Mouse (Mus musculus) liver, embryonic 11.5 days (tissue): Measurements from ENCODE around the gene Msrb1. TPM values are rescaled to one million over a fixed set of nuclear protein-coding genes. Genes with fewer than 3 reads are reported as not detected.

ENCODE experiments used
- ATAC-seq: fragments of 200-750 bp; cut with Nextera tagmentation; replicated peaks from 2 replicates; pipeline ENCODE4 v1.8.0; 2017; ENCODE audit warnings: moderate number of reproducible peaks, mild to moderate bottlenecking, moderate TSS enrichment, moderate library complexity; ENCODE audit not compliant: low FRiP score
- DNase-seq: peaks from one replicate; pipeline ENCODE4 v3.0.0-alpha.2; 2017; ENCODE audit warnings: low spot score
- H3K27ac ChIP-seq: fragments of 300-500 bp; sonication (generic); 2 replicates; pipeline ENCODE4 v1.5.1; 2014; ENCODE audit warnings: mild to moderate bottlenecking, low read depth, low read length, control low read depth
- H3K27me3 ChIP-seq: fragments of 300-500 bp; sonication (generic); replicated peaks from 2 replicates; pipeline ENCODE4 v1.6.1; 2014; ENCODE audit warnings: low read length, mixed read lengths; ENCODE audit not compliant: control insufficient read depth, insufficient read depth
- H3K36me3 ChIP-seq: fragments of 300-500 bp; sonication (generic); 2 replicates; pipeline ENCODE4 v1.6.1; 2014; ENCODE audit warnings: mild to moderate bottlenecking, low read length, moderate library complexity, mixed read lengths; ENCODE audit not compliant: control insufficient read depth, insufficient read depth
- H3K4me1 ChIP-seq: fragments of 300-500 bp; sonication (generic); replicated peaks from 2 replicates; pipeline ENCODE4 v1.6.1; 2014; ENCODE audit warnings: low read length, mixed read lengths; ENCODE audit not compliant: control insufficient read depth, insufficient read depth
- H3K4me2 ChIP-seq: fragments of 300-500 bp; sonication (generic); 2 replicates; pipeline ENCODE4 v1.6.1; 2014; ENCODE audit warnings: mild to moderate bottlenecking, control low read depth, moderate library complexity
- H3K4me3 ChIP-seq: fragments of 300-500 bp; sonication (generic); 2 replicates; pipeline ENCODE4 v1.5.1; 2014; ENCODE audit warnings: low read depth, low read length, control low read depth
- H3K9ac ChIP-seq: fragments of 300-500 bp; sonication (generic); 2 replicates; pipeline ENCODE4 v1.6.1; 2014; ENCODE audit warnings: low read depth, low read length, control low read depth
- H3K9me3 ChIP-seq: fragments of 300-500 bp; sonication (generic); 2 replicates; pipeline ENCODE4 v1.6.1; 2016; ENCODE audit warnings: low read length, inconsistent platforms, mixed read lengths; ENCODE audit not compliant: control insufficient read depth
- WGBS: fragments of 180-500 bp; shearing (Covaris S2); extraction: QIAGEN DNeasy Blood & Tissue Kit; methylation state at CpG from one replicate; pipeline ENCODE4 v1.1.7; 2014; 5-methylcytosine and 5-hydroxymethylcytosine counted together
- polyA plus RNA-seq: library from polyadenylated mRNA; unstranded; fragments of >200 nt; fragmentation: Nextera tagmentation; extraction: Ambion mirVana; gene quantifications from 2 replicates; pipeline ENCODE4 v1.2.1, GENCODE M21; 2014

The Msrb1 gene
- polyA plus RNA-seq, 1 experiment from 2014 or later, result 31.0 TPM

GRCm38 (mm10) chr17:24697985-24698384, 38.5 kb upstream of the Msrb1 start:
- no peak for DNase-seq
- no peaks in the 10 kb centered on the region for H3K9me3 ChIP-seq

GRCm38 (mm10) chr17:24698715-24699114, 37.7 kb upstream of the Msrb1 start:
- Histone ChIP-seq H3K9me3 (no peaks in the 10 kb centered on the region), H3K4me3 (no peak overlapping the region), H3K27me3 (no peaks in the 10 kb centered on the region), H3K9ac (no peak overlapping the region), H3K4me2 (no peak overlapping the region), H3K4me1 (peaks cover 16% of the 10 kb centered on the region), H3K36me3 (peaks cover 32% of the 10 kb centered on the region; the same call in 1 of the 2 replicates), H3K27ac (no peak overlapping the region)
- no peak for ATAC-seq
- WGBS, result 71% methylated on average over 9 of the region's 9 CpGs
- no peak for DNase-seq

More at GRCm38 (mm10) chr17:24697985-24698384, 38.5 kb upstream of the Msrb1 start:
- H3K4me2 ChIP-seq, result no peak overlapping the region
- ATAC-seq, result no peak
- H3K27ac ChIP-seq, result no peak overlapping the region
- H3K4me1 ChIP-seq, result peaks cover 16% of the 10 kb centered on the region
- WGBS, result 19% methylated on average over 5 of the region's 5 CpGs
- H3K4me3 ChIP-seq, result no peak overlapping the region
- H3K9ac ChIP-seq, result peak overlapping the region; percentile 23; the same call in 1 of the 2 replicates
- H3K36me3 ChIP-seq, result peaks cover 30% of the 10 kb centered on the region; the same call in 1 of the 2 replicates
- no peaks in the 10 kb centered on the region for H3K27me3 ChIP-seq

GRCm38 (mm10) chr17:24699473-24699872, 37.0 kb upstream of the Msrb1 start:
- Histone ChIP-seq H3K4me1 (peaks cover 16% of the 10 kb centered on the region), H3K9me3 (no peaks in the 10 kb centered on the region), H3K36me3 (peaks cover 36% of the 10 kb centered on the region; the same call in 1 of the 2 replicates), H3K9ac (no peak overlapping the region), H3K4me3 (no peak overlapping the region), H3K27ac (peak overlapping the region; percentile 3; the same call in 1 of the 2 replicates), H3K27me3 (no peaks in the 10 kb centered on the region), H3K4me2 (no peak overlapping the region)
- 86% methylated on average over 2 of the region's 2 CpGs for WGBS
- ATAC-seq, result no peak
- DNase-seq, result no peak

GRCm38 (mm10) chr17:24701251-24701650, 35.2 kb upstream of the Msrb1 start:
- H3K4me3 ChIP-seq, result no peak overlapping the region
- no peaks in the 10 kb centered on the region for H3K27me3 ChIP-seq
- no peaks in the 10 kb centered on the region for H3K9me3 ChIP-seq
- WGBS, result 88% methylated on average over 9 of the region's 9 CpGs
- peaks cover 45% of the 10 kb centered on the region; the same call in 1 of the 2 replicates for H3K36me3 ChIP-seq
- ATAC-seq (no peak), DNase-seq (no peak)
- peaks cover 16% of the 10 kb centered on the region for H3K4me1 ChIP-seq
- H3K9ac ChIP-seq, result no peak overlapping the region
- no peak overlapping the region for H3K27ac ChIP-seq
- no peak overlapping the region for H3K4me2 ChIP-seq

GRCm38 (mm10) chr17:24705821-24706220, 30.6 kb upstream of the Msrb1 start:
- Histone ChIP-seq H3K27ac (no peak overlapping the region), H3K9ac (no peak overlapping the region), H3K27me3 (no peaks in the 10 kb centered on the region), H3K4me1 (peaks cover 12% of the 10 kb centered on the region; the same call in 1 of the 2 replicates), H3K4me3 (peak overlapping the region; percentile 55; the same call in 1 of the 2 replicates), H3K9me3 (no peaks in the 10 kb centered on the region), H3K4me2 (peak overlapping the region; percentile 73; the same call in 1 of the 2 replicates), H3K36me3 (peaks cover 35% of the 10 kb centered on the region; the same call in 1 of the 2 replicates)
- DNase-seq (no peak), ATAC-seq (no peak)
- WGBS, result 92% methylated on average over 3 of the region's 3 CpGs

GRCm38 (mm10) chr17:24706982-24707800, 29.3 kb upstream of the Msrb1 start, which contains the start of gene Tbl3:
Gene Tbl3 (minus strand): TSS chr17:24707660.
- peak; percentile 94 for DNase-seq
- peaks cover 22% of the 10 kb centered on the region; the same call in 1 of the 2 replicates for H3K36me3 ChIP-seq
- H3K27ac ChIP-seq, result peak within 1 kb of the TSS; percentile 40
- peaks cover 12% of the 10 kb centered on the region; the same call in 1 of the 2 replicates for H3K4me1 ChIP-seq
- 3% methylated on average over 32 of the region's 32 CpGs for WGBS
- peak within 1 kb of the TSS; percentile 55 for H3K4me3 ChIP-seq
- peak within 1 kb of the TSS; percentile 60 for H3K9ac ChIP-seq
- H3K27me3 ChIP-seq, result no peaks in the 10 kb centered on the region
- peak within 1 kb of the TSS; percentile 73 for H3K4me2 ChIP-seq
- no peaks in the 10 kb centered on the region for H3K9me3 ChIP-seq
- peak; percentile 84 for ATAC-seq

GRCm38 (mm10) chr17:24707801-24708425, 28.5 kb upstream of the Msrb1 start:
- DNase-seq, result peak; percentile 64

GRCm38 (mm10) chr17:24708646-24709045, 27.8 kb upstream of the Msrb1 start:
- no peak overlapping the region for H3K27ac ChIP-seq
- H3K9me3 ChIP-seq, result no peaks in the 10 kb centered on the region
- ATAC-seq, result no peak
- peak overlapping the region; percentile 55 for H3K4me3 ChIP-seq
- H3K4me1 ChIP-seq, result peaks cover 12% of the 10 kb centered on the region; the same call in 1 of the 2 replicates
- H3K27me3 ChIP-seq, result no peaks in the 10 kb centered on the region
- H3K9ac ChIP-seq, result no peak overlapping the region
- 20% methylated on average over 2 of the region's 2 CpGs for whole genome bisulfite sequencing
- H3K36me3 ChIP-seq, result peaks cover 16% of the 10 kb centered on the region; the same call in 1 of the 2 replicates
- peak overlapping the region; percentile 73 for H3K4me2 ChIP-seq
- no peak for DNase-seq

More at GRCm38 (mm10) chr17:24707801-24708425, 28.5 kb upstream of the Msrb1 start:
- WGBS, result 4% methylated on average over 24 of the region's 24 CpGs
- peak overlapping the region; percentile 55 for H3K4me3 ChIP-seq
- H3K27ac ChIP-seq, result peak overlapping the region; percentile 40
- H3K9me3 ChIP-seq, result no peaks in the 10 kb centered on the region
- peak overlapping the region; percentile 60 for H3K9ac ChIP-seq
- H3K36me3 ChIP-seq, result peaks cover 18% of the 10 kb centered on the region; the same call in 1 of the 2 replicates
- ATAC-seq, result peak; percentile 50
- peak overlapping the region; percentile 73 for H3K4me2 ChIP-seq
- H3K27me3 ChIP-seq, result no peaks in the 10 kb centered on the region
- peaks cover 12% of the 10 kb centered on the region; the same call in 1 of the 2 replicates for H3K4me1 ChIP-seq
